Mouse (Mus musculus) liver, embryonic 14.5 days (tissue): ENCODE results near the gene 4933430I17Rik. TPM values are rescaled to one million over a fixed set of nuclear protein-coding genes. Genes with fewer than 3 reads are reported as not detected.

ENCODE experiments used
- ATAC-seq: fragments of 200-750 bp; cut with Nextera tagmentation; 2 replicates; pipeline ENCODE4 v1.8.0; 2017; ENCODE audit warnings: moderate number of reproducible peaks, mild to moderate bottlenecking, moderate library complexity; ENCODE audit not compliant: insufficient read depth
- DNase-seq, 3 experiments: peaks; one replicate each; pipeline ENCODE4 v3.0.0-alpha.2; 2012 to 2013; ENCODE audit warnings: low read depth in 3 of 3, low spot score in 3 of 3
- H3K27ac ChIP-seq: fragments of 300-500 bp; sonication (generic); 2 replicates; pipeline ENCODE4 v1.5.1; 2014; ENCODE audit warnings: moderate library complexity, mild to moderate bottlenecking, control low read depth, inconsistent platforms
- H3K27me3 ChIP-seq: fragments of 300-500 bp; sonication (generic); 2 replicates; pipeline ENCODE4 v1.6.1; 2014; ENCODE audit warnings: mild to moderate bottlenecking, low read length, moderate library complexity; ENCODE audit not compliant: control insufficient read depth, insufficient read depth
- H3K36me3 ChIP-seq: fragments of 300-500 bp; sonication (generic); replicated peaks from 2 replicates; pipeline ENCODE4 v1.6.1; 2014; ENCODE audit warnings: low read depth; ENCODE audit not compliant: control insufficient read depth, insufficient read depth
- H3K4me1 ChIP-seq, 2 experiments: fragments of 200-500 bp in 1 of 2; fragments of 300-500 bp in 1 of 2; sonication (generic) in 1 of 2; replicated peaks; 2 replicates each; pipeline ENCODE4 v1.6.1; 2012 to 2014; ENCODE audit warnings: antibody characterized with exemption in 1 of 2, inconsistent platforms in 1 of 2, low read length in 1 of 2; ENCODE audit not compliant: control insufficient read depth in 2 of 2, insufficient read depth in 2 of 2
- H3K4me2 ChIP-seq: fragments of 300-500 bp; sonication (generic); 2 replicates; pipeline ENCODE4 v1.6.1; 2014; ENCODE audit warnings: low read depth, mild to moderate bottlenecking, control low read depth, moderate library complexity
- H3K4me3 ChIP-seq, 2 experiments: fragments of 200-500 bp in 1 of 2; fragments of 300-500 bp in 1 of 2; sonication (generic) in 1 of 2; 2 replicates each; pipeline ENCODE4 v1.5.1; 2012 to 2014; ENCODE audit warnings: low read depth in 2 of 2, low read length in 2 of 2, mild to moderate bottlenecking in 2 of 2, control low read depth in 1 of 2, inconsistent platforms in 1 of 2, moderate library complexity in 1 of 2; ENCODE audit not compliant: insufficient read depth in 1 of 2
- H3K9ac ChIP-seq: fragments of 300-500 bp; sonication (generic); replicated peaks from 2 replicates; pipeline ENCODE4 v1.6.1; 2014; ENCODE audit warnings: mild to moderate bottlenecking, control low read depth, moderate library complexity
- H3K9me3 ChIP-seq: fragments of 300-500 bp; sonication (generic); 2 replicates; pipeline ENCODE4 v1.6.1; 2016; ENCODE audit warnings: low read length, mixed read lengths; ENCODE audit not compliant: control insufficient read depth
- CTCF ChIP-seq: IDR thresholded peaks from 2 replicates; pipeline ENCODE4 v1.5.1; 2016; ENCODE audit warnings: antibody characterized with exemption, low read depth, control low read depth
- EP300 ChIP-seq: IDR thresholded peaks from 2 replicates; pipeline ENCODE4 v1.6.1; 2016; ENCODE audit warnings: antibody characterized with exemption, low read depth
- WGBS: fragments of 180-500 bp; shearing (Covaris S2); extraction: QIAGEN DNeasy Blood & Tissue Kit; methylation state at CpG from one replicate; pipeline ENCODE4 v1.1.7; 2014; ENCODE audit not compliant: insufficient replicate concordance; 5-methylcytosine and 5-hydroxymethylcytosine counted together
- polyA plus RNA-seq, 2 experiments: library from polyadenylated mRNA; depleted of rRNA in 1 of 2; stranded (reverse) in 1 of 2; unstranded in 1 of 2; fragments of >200 nt; fragmentation: Nextera tagmentation in 1 of 2; extraction: Ambion mirVana in 1 of 2; gene quantifications; 2 replicates each; pipeline versions ENCODE4 v1.2.1 to v1.2.3; 2012 to 2014

4933430I17Rik gene
- polyA plus RNA-seq, 2 experiments: 0.12 to 0.20 TPM

DNA sequence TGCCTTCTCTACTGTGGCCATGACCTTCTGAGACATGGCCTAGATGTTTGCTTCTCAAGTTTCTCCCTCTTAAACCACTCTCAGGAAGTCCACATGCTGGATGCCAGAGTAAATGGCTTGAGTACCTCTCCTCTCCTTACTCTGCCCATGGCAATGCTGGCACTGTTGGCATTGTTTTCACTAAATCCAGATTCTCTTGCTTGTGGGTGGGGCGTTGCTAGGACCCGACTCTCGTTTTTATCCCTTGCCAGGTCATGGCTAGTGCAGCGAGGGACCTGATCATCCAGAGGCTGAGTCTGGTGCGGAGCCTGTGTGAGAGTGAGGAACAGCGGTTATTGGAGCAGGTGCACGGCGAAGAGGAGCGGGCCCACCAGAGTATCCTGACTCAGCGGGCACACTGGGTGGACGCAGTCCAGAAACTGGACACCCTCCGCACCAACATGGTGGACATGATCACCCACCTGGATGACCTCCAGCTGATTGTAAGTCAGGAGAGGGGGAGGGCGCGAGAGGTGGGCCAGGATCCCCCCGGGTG lies 38.9 kb upstream of the 4933430I17Rik start:
- Histone ChIP-seq H3K4me3 (no peak overlapping the region), H3K36me3 (no peaks in the 10 kb centered on the region), H3K9me3 (no peaks in the 10 kb centered on the region), H3K27me3 (peaks cover 7% of the 10 kb centered on the region), H3K9ac (no peak overlapping the region), H3K4me1 (peaks cover 21 to 27% of the 10 kb centered on the region in 2 experiments), H3K4me2 (peak overlapping the region; percentile 28), H3K27ac (no peak overlapping the region)
- DNase-seq (no peak), ATAC-seq (no peak)
- no peak for TF ChIP-seq CTCF
- TF ChIP-seq EP300: no peak
- 85% methylated on average over 15 of the region's 15 CpGs for WGBS

DNA sequence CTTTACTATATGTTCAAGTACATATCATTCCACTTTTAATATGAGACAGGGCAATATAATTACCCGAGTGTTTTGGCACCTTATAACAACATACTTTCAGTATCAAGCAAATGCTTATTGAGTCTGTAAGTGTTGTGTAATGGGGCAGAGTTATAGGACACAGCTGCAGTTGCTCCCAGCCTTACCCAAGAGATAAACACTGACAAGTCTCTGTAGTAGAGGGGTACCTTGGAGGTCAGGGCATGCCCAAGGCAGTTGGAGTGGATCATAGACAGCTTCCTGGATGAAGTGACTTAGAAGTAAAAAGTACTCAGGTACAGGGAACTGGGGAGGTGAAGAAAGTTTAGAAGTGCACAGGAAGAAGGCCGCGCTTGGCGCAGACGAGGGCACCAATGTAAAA lies 38.0 kb upstream of the 4933430I17Rik start:
- Histone ChIP-seq H3K9ac (no peak overlapping the region), H3K27me3 (peaks cover 4% of the 10 kb centered on the region), H3K36me3 (no peaks in the 10 kb centered on the region), H3K9me3 (no peaks in the 10 kb centered on the region), H3K4me3 (no peak overlapping the region), H3K4me1 (peaks cover 21 to 27% of the 10 kb centered on the region in 2 experiments), H3K4me2 (no peak overlapping the region), H3K27ac (no peak overlapping the region)
- ATAC-seq: no peak
- no peak for DNase-seq
- WGBS: 79% methylated on average over 5 of the region's 5 CpGs
- TF ChIP-seq CTCF (no peak), EP300 (no peak)

DNA sequence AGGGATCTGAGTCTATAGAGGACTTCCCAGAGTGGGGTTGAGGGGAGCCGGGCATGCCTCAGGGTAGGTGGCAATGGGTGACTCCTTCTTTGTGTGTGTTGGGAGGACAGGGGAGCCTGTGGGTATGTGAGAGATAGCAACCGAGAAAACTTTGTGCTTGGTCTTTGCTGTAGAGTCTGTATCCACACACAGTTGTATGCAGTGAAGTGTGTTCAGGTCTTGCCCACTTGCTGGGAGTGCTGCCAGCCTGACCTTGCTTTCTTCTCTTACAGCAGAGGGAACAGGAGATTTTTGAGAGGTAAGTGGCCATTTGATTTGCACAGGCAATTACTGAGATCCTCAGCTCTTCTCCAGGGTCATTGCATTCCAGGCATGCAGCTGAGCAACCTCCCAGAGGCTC lies 37.3 kb upstream of the 4933430I17Rik start:
- Histone ChIP-seq H3K9me3 (no peaks in the 10 kb centered on the region), H3K4me1 (peaks cover 21 to 27% of the 10 kb centered on the region in 2 experiments), H3K4me2 (no peak overlapping the region), H3K36me3 (no peaks in the 10 kb centered on the region), H3K9ac (no peak overlapping the region), H3K27me3 (no peaks in the 10 kb centered on the region; the same call in 1 of the 2 replicates), H3K4me3 (no peak overlapping the region), H3K27ac (no peak overlapping the region)
- no peak for DNase-seq
- 57% methylated on average over 2 of the region's 2 CpGs for WGBS
- no peak for ATAC-seq
- no peak for TF ChIP-seq EP300
- TF ChIP-seq CTCF: no peak

DNA sequence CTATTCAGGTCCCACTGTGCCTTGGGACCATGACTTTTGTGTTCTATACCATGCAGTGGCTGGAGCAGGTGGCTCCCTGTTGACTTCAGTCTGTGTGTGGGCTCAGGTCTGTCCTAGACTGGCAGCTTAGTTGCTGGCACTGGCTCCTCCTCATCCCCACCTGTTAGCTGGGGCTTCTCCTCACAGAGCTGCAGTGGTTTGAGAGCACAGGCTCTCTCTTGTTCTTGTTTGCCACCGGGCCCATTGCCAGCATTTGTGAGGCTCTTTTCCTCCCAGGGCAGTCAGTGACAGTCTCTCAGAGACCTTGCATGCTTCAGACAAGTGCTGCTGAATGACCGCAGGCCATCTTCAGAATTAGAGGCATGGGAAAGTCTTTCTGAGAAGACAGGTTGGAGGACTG lies 32.5 kb upstream of the 4933430I17Rik start:
- ATAC-seq: no peak
- Histone ChIP-seq H3K9me3 (no peaks in the 10 kb centered on the region), H3K4me3 (no peak overlapping the region), H3K4me1 (0 out of 4 replicates have a peak, but pooled peaks cover 0 to 2% of the 10 kb centered on the region in 2 experiments), H3K9ac (no peak overlapping the region), H3K27me3 (no peaks in the 10 kb centered on the region), H3K4me2 (no peak overlapping the region), H3K27ac (no peak overlapping the region), H3K36me3 (no peaks in the 10 kb centered on the region)
- no peak for DNase-seq
- WGBS: 68% methylated on average over 2 of the region's 2 CpGs
- no peak for TF ChIP-seq CTCF
- no peak for TF ChIP-seq EP300

DNA sequence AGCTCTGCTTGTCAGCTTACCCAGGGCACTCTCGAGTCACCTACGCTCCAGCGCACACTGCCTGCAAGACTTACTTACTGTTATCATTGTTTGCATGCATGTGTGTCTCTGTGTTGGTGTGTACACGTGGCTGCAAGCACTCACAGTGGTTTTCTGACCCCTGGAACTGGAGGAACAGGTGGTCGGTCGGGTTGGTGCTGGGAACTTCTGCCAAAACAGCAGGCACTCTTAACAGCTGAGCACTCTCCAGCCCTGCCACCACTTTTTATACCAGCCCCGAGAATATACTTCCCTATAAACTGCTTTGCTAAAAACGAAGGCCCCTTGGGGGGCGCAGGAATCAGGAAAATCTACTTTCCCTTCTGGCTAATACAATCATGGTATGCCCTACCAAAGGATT lies 30.9 kb upstream of the 4933430I17Rik start:
- Histone ChIP-seq H3K27me3 (no peaks in the 10 kb centered on the region), H3K9ac (no peak overlapping the region), H3K4me1 (0 out of 4 replicates have a peak, but pooled peaks cover 0 to 2% of the 10 kb centered on the region in 2 experiments), H3K27ac (no peak overlapping the region), H3K9me3 (no peaks in the 10 kb centered on the region), H3K4me2 (no peak overlapping the region), H3K36me3 (no peaks in the 10 kb centered on the region), H3K4me3 (no peak overlapping the region)
- DNase-seq: no peak
- no peak for TF ChIP-seq CTCF
- TF ChIP-seq EP300: no peak
- 34% methylated on average over 9 of the region's 9 CpGs for WGBS
- no peak for ATAC-seq
